Mouse (Mus musculus) myocyte (in vitro differentiated cells): ENCODE measurements at regions not wholly inside any gene's neighbourhood (a gene's known extent, or its start where the extent isn't known, plus 50 kb on each side); places are given as distances from the start of the nearest gene placed in this dataset.

Source experiments
- CEBPB ChIP-seq: IDR thresholded peaks from 2 replicates; pipeline ENCODE4 v1.6.1; 2011; ENCODE audit warnings: mild to moderate bottlenecking, moderate library complexity; ENCODE audit not compliant: poor library complexity, insufficient read depth, severe bottlenecking
- MAX ChIP-seq: IDR thresholded peaks from one replicate; pipeline ENCODE4 v1.6.1; 2011; ENCODE audit warnings: low read depth, mild to moderate bottlenecking, control low read depth
- MYOD1 ChIP-seq, 3 experiments: IDR thresholded peaks; one replicate each; pipeline ENCODE4 v1.6.1; 2011; ENCODE audit warnings: control low read depth in 2 of 3, low read depth in 2 of 3, mild to moderate bottlenecking in 2 of 3, moderate library complexity in 1 of 3; ENCODE audit not compliant: insufficient read length in 2 of 3, control insufficient read depth in 1 of 3
- MYOG ChIP-seq, 3 experiments: IDR thresholded peaks; one replicate each; pipeline ENCODE4 v1.6.1; 2011; ENCODE audit warnings: control low read depth in 2 of 3, low read depth in 2 of 3, mild to moderate bottlenecking in 2 of 3; ENCODE audit not compliant: insufficient read length in 2 of 3, control insufficient read depth in 1 of 3, insufficient read depth in 1 of 3
- POLR2A ChIP-seq: IDR thresholded peaks from one replicate; pipeline ENCODE4 v1.6.1; 2011; ENCODE audit warnings: low read depth, mild to moderate bottlenecking, control low read depth, moderate library complexity; ENCODE audit not compliant: insufficient read length
- POLR2AphosphoS2 ChIP-seq: IDR thresholded peaks from one replicate; pipeline ENCODE4 v1.6.1; 2011; ENCODE audit warnings: low read depth, control low read depth; ENCODE audit not compliant: insufficient read length
- REST ChIP-seq: IDR thresholded peaks from one replicate; pipeline ENCODE4 v1.6.1; 2011; ENCODE audit warnings: mild to moderate bottlenecking, control low read depth, moderate library complexity; ENCODE audit not compliant: insufficient read depth, insufficient read length
- TCF12 ChIP-seq: IDR thresholded peaks from one replicate; pipeline ENCODE4 v1.6.1; 2011; ENCODE audit warnings: mild to moderate bottlenecking, control low read depth; ENCODE audit not compliant: poor library complexity, insufficient read depth, severe bottlenecking
- USF1 ChIP-seq: IDR thresholded peaks from one replicate; pipeline ENCODE4 v1.6.1; 2011; ENCODE audit warnings: low read depth, mild to moderate bottlenecking, control low read depth, moderate library complexity

DNA sequence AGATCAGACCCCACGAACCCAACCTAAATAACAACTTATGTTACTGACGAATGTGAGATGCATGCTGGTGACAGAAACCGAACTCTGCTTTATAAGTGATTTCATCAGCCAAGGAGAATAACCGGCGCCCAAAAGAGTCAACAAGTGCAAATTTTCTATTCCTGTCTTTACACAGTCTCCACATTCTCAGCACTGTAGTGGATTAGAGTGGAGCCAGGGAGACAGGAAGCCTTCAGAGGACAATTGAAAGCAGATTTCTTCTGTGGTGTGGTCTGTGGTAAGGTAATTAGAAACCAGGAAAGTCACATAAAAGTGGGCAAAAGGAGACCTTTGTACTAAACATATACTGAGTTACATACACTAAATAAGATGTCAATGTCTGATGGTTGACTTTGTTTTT, 68.0 kb upstream of the Gm34302 start:
- TF ChIP-seq POLR2A: no peak
- TF ChIP-seq MAX: no peak
- TF ChIP-seq MYOD1 (IDR thresholded peaks at IDR 0.05; ENCODE audit: control insufficient read depth in 1 of 3, insufficient read length in 2 of 3, low read depth in 2 of 3): no peak
- TF ChIP-seq POLR2AphosphoS2: no peak
- no peak for TF ChIP-seq TCF12
- no peak for TF ChIP-seq MYOG (IDR thresholded peaks at IDR 0.05; ENCODE audit: control insufficient read depth in 1 of 3, insufficient read depth in 1 of 3, insufficient read length in 2 of 3, low read depth in 2 of 3)
- TF ChIP-seq CEBPB: no peak
- no peak for TF ChIP-seq USF1
- TF ChIP-seq REST: no peak
